Mouse (Mus musculus) midbrain, postnatal 0 days (tissue): Measurements from ENCODE around the gene Tmpo. TPM values are rescaled to one million over a fixed set of nuclear protein-coding genes. Genes with fewer than 3 reads are reported as not detected.

ENCODE experiments used
- ATAC-seq: fragments of 200-750 bp; cut with Nextera tagmentation; 2 replicates; pipeline ENCODE4 v1.8.0; 2017; ENCODE audit warnings: moderate number of reproducible peaks, mild to moderate bottlenecking, moderate TSS enrichment, moderate library complexity; ENCODE audit not compliant: low FRiP score
- DNase-seq: peaks from one replicate; pipeline ENCODE4 v3.0.0-alpha.2; 2015; ENCODE audit warnings: low spot score
- H3K27ac ChIP-seq: fragments of 300-500 bp; sonication (generic); 2 replicates; pipeline ENCODE4 v1.5.1; 2014; ENCODE audit warnings: low read depth, mild to moderate bottlenecking, low read length, mixed read lengths
- H3K27me3 ChIP-seq: fragments of 300-500 bp; sonication (generic); 2 replicates; pipeline ENCODE4 v1.6.1; 2014; ENCODE audit warnings: low read length, control low read depth, mixed read lengths; ENCODE audit not compliant: insufficient read depth
- H3K36me3 ChIP-seq: fragments of 300-500 bp; sonication (generic); 2 replicates; pipeline ENCODE4 v1.6.1; 2014; ENCODE audit warnings: low read length, control low read depth, mixed read lengths; ENCODE audit not compliant: insufficient read depth
- H3K4me1 ChIP-seq: fragments of 300-500 bp; sonication (generic); 2 replicates; pipeline ENCODE4 v1.6.1; 2014; ENCODE audit warnings: mild to moderate bottlenecking, control low read depth, antibody characterized with exemption, low read length, mixed read lengths; ENCODE audit not compliant: insufficient read depth
- H3K4me2 ChIP-seq: fragments of 300-500 bp; sonication (generic); 2 replicates; pipeline ENCODE4 v1.6.1; 2014; ENCODE audit warnings: low read depth, mild to moderate bottlenecking, low read length, mixed read lengths; ENCODE audit not compliant: poor library complexity, severe bottlenecking
- H3K4me3 ChIP-seq: fragments of 300-500 bp; sonication (generic); 2 replicates; pipeline ENCODE4 v1.5.1; 2014; ENCODE audit warnings: low read depth, mild to moderate bottlenecking, low read length, moderate library complexity
- H3K9ac ChIP-seq: fragments of 300-500 bp; sonication (generic); replicated peaks from 2 replicates; pipeline ENCODE4 v1.6.1; 2014; ENCODE audit warnings: mild to moderate bottlenecking, low read length, moderate library complexity, mixed read lengths; ENCODE audit not compliant: poor library complexity, severe bottlenecking
- H3K9me3 ChIP-seq: fragments of 300-500 bp; sonication (generic); 2 replicates; pipeline ENCODE4 v1.6.1; 2016; ENCODE audit warnings: low read length, control low read depth
- CTCF ChIP-seq: IDR thresholded peaks from 2 replicates; pipeline ENCODE4 v1.5.1; 2016; ENCODE audit warnings: antibody characterized with exemption, mild to moderate bottlenecking
- WGBS: fragments of 180-500 bp; shearing (Covaris S2); extraction: QIAGEN DNeasy Blood & Tissue Kit; methylation state at CpG from one replicate; pipeline ENCODE4 v1.1.7; 2014; 5-methylcytosine and 5-hydroxymethylcytosine counted together
- polyA plus RNA-seq: library from polyadenylated mRNA; unstranded; fragments of >200 nt; fragmentation: Nextera tagmentation; extraction: Ambion mirVana; gene quantifications from 2 replicates; pipeline ENCODE4 v1.2.1, GENCODE M21; 2015
- total RNA-seq: library from RNA; depleted of rRNA; stranded (reverse); fragments of >200 nt; gene quantifications from 2 replicates; pipeline ENCODE4 v1.2.3, GENCODE M21; 2014

Gene Tmpo
- total and polyA plus RNA-seq, 2 experiments from 2014 or later: 54.8 to 102 TPM

GRCm38 (mm10) chr10:91169414-91170065, 11.6 kb downstream of the Tmpo start:
- no peaks in the 10 kb centered on the region for H3K27me3 ChIP-seq
- 34% methylated on average over 17 of the region's 17 CpGs for WGBS

GRCm38 (mm10) chr10:91167352-91167751, 13.8 kb downstream of the Tmpo start:
- no peak overlapping the region for H3K4me2 ChIP-seq
- no peak overlapping the region for H3K4me3 ChIP-seq
- no peaks in the 10 kb centered on the region for H3K9me3 ChIP-seq
- DNase-seq: no peak
- no peaks in the 10 kb centered on the region for H3K27me3 ChIP-seq
- H3K9ac ChIP-seq: no peak overlapping the region
- no peak overlapping the region for H3K27ac ChIP-seq
- 42% methylated on average over 7 of the region's 7 CpGs for WGBS
- peaks cover 14% of the 10 kb centered on the region; the same call in 1 of the 2 replicates for H3K36me3 ChIP-seq
- peaks cover 6% of the 10 kb centered on the region for H3K4me1 ChIP-seq
- TF ChIP-seq CTCF: no peak
- ATAC-seq: no peak

More at GRCm38 (mm10) chr10:91169414-91170065, 11.6 kb downstream of the Tmpo start:
- H3K4me3 ChIP-seq: peak overlapping the region; percentile 94
- ATAC-seq (no peak), DNase-seq (no peak)
- H3K9me3 ChIP-seq: no peaks in the 10 kb centered on the region
- H3K9ac ChIP-seq: no peak overlapping the region
- TF ChIP-seq CTCF: no peak
- H3K36me3 ChIP-seq: no peaks in the 10 kb centered on the region
- H3K4me1 ChIP-seq: peaks cover 6% of the 10 kb centered on the region
- H3K4me2 ChIP-seq: peak overlapping the region; percentile 45
- H3K27ac ChIP-seq: no peak overlapping the region

DNA sequence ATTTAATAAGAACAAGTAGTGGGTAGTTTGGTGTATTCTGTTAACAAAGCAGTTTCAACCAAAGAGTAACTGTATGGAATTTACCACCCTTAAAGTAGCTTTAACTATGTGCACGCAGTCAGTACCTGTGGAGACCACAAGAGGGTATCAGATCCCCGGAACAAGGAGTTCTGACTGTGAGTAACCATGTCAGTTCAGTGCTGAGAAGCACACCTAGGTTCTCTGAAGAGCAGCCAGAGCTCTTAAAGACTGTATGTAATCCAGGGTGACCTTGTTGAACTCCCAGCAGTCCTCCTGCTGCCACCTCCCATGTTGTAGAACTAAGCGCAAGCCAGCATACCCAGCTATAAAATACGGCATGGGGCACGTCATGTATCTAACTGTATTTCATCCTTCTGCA, 14.2 kb downstream of the Tmpo start:
- no peak overlapping the region for H3K4me3 ChIP-seq
- H3K4me1 ChIP-seq: peaks cover 6% of the 10 kb centered on the region
- ATAC-seq: no peak
- TF ChIP-seq CTCF: peak; percentile 80
- DNase-seq: peak; percentile 45
- 55% methylated on average over 5 of the region's 5 CpGs for WGBS
- H3K9me3 ChIP-seq: no peaks in the 10 kb centered on the region
- no peak overlapping the region for H3K27ac ChIP-seq
- H3K9ac ChIP-seq: no peak overlapping the region
- H3K36me3 ChIP-seq: peaks cover 19% of the 10 kb centered on the region; the same call in 1 of the 2 replicates
- no peaks in the 10 kb centered on the region for H3K27me3 ChIP-seq
- H3K4me2 ChIP-seq: no peak overlapping the region

DNA sequence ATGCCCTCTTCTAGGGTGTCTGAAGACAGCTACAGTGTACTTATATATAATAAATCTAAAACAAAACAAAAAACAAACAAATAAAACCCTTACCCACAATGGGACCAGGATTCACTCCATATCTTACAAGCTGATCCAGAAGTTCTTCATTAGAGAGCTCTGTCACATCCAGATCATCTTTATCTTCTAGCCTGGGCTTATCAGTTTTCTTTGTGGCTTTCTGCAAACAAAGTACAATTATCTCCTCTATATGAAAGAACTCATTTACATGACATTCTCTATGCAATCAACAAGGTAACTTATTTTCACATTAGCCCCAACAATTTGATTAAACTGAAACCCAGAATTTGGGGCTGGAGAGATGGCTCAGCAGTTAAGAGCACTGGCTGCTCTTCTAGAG, 15.3 kb downstream of the Tmpo start:
- H3K27me3 ChIP-seq: no peaks in the 10 kb centered on the region
- no peaks in the 10 kb centered on the region for H3K9me3 ChIP-seq
- ATAC-seq: no peak
- no peak overlapping the region for H3K4me2 ChIP-seq
- no peak overlapping the region for H3K4me3 ChIP-seq
- H3K36me3 ChIP-seq: peaks cover 24% of the 10 kb centered on the region
- H3K27ac ChIP-seq: no peak overlapping the region
- TF ChIP-seq CTCF: no peak
- peaks cover 6% of the 10 kb centered on the region for H3K4me1 ChIP-seq
- no peak for DNase-seq
- H3K9ac ChIP-seq: no peak overlapping the region

DNA sequence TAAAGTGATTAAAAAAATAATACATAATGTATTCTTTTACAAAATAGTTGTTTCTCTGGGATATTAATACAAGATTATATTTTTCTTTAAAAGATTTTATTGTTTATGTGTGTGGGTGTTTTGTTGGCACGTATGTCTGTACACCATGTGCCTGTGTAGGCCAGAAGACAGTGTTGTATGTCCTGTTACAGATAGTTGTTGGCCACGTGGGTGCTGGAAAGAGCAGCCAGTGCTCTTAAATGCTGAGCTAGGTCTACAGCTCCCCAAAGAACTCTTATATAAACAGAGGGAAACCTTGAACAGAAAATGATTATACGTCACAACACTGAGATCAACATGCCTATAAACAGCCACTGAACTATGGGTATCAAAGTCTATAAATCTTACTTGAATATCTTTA, 16.6 kb downstream of the Tmpo start:
- no peak overlapping the region for H3K27ac ChIP-seq
- peaks cover 27% of the 10 kb centered on the region for H3K36me3 ChIP-seq
- H3K9ac ChIP-seq: no peak overlapping the region
- TF ChIP-seq CTCF: no peak
- H3K4me3 ChIP-seq: no peak overlapping the region
- no peak for ATAC-seq
- H3K9me3 ChIP-seq: no peaks in the 10 kb centered on the region
- no peak for DNase-seq
- peaks cover 5% of the 10 kb centered on the region for H3K4me1 ChIP-seq
- H3K4me2 ChIP-seq: no peak overlapping the region
- no peaks in the 10 kb centered on the region for H3K27me3 ChIP-seq
- WGBS: 91% methylated on average over 3 of the region's 3 CpGs

DNA sequence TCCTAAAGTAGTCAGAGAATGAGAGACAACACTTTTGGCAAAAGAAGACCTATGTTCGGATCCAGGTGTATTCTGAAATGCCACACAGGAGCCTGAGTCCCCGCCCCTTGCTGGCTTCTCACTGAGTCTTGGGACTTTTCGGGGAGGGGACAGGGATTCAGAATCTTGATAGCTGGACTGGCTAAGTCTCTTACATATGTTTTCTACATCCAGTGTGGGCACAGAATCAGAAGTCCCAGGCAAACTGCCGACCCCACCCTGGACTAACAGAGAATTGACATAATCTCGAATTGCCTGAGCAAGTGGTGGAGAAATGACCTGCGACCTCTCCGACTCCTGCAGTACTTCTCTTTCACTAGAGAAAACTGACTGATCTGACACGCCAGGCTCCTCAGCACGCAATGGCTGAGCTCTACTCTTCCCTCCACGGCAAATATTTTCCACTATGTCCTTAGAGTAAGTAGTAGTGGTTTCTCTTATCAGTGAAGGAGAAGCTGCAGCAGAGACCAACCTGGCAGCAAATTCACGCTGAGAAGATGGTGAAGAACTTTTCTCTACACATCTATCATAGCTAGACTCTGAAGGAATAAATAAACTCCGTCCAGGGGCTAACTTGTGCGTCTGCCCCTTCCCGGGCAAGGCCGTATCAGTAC, 18.5 kb downstream of the Tmpo start:
- Histone ChIP-seq H3K4me1 (no peaks in the 10 kb centered on the region), H3K27me3 (no peaks in the 10 kb centered on the region), H3K4me2 (no peak overlapping the region), H3K27ac (no peak overlapping the region), H3K4me3 (no peak overlapping the region), H3K9me3 (no peaks in the 10 kb centered on the region), H3K36me3 (peaks cover 30% of the 10 kb centered on the region), H3K9ac (no peak overlapping the region)
- TF ChIP-seq CTCF: no peak
- ATAC-seq (no peak), DNase-seq (no peak)
- WGBS: 90% methylated on average over 15 of the region's 15 CpGs
